Mouse (Mus musculus): ENCODE results near the gene Epor.

- no peak for TF ChIP-seq POLR2A (IDR thresholded peaks at IDR 0.05; ENCODE audit: borderline replicate concordance, low read depth, low read length)
- TF ChIP-seq CTCF (IDR thresholded peaks at IDR 0.05; ENCODE audit: low read depth, low read length) = no peak
Observed at GRCm38 (mm10) chr9:21937711-21938175, 25.6 kb downstream of the Epor start.

Measured in bone marrow macrophage, adult 2 months (primary cell).